In the genomic region with DNA sequence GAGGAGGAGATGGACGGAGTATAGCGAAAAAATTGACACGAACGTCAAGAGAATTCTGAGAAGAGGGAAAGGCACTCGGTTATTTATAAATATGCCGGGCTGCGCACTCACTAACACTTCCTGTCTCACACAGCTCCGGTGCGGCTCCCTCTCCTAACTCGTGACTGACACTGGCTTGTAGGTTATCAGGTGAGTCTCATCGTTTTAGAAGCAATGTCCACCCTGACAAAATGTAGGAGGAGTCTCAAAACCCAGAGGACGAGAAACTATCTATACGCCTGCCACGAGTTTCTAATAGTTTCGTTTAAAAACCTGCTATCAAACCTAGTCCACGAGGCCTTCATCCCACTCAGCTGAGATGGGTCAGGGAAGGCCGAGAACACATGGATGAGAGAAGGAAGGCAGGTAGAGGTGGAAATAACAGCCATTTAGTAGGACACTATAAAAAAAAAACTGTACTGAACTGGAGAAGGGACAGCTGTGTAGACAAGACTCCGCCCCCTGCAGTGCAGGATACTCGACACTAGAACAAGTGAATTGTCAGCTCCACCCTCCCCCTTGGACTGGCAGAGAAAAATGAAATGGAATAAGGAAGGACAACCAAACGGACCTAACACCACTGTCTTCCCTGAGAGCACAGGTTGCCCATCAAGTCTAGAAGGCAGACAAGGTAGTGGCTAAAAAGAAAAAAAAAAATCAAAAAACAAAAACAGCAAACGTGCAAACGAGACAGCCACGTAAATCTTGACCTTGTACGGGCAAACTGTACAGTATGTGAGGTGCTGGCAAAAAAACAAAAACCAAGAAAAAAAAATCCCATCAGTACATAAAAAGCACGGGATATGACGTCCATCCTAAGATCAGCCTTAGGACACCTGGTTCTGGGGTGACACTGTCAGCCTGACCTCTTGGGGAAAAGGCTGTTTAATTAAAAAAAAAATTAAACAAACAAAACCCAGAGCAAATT, we compare ENCODE assay signal across 8 mouse cellular contexts. TPM values are rescaled to one million over a fixed set of nuclear protein-coding genes. Genes with fewer than 3 reads are reported as not detected.
A peak's percentile ranks its signal among the peaks of the same experiment; 100 is the strongest.
DNase-seq lines count a peak whose midpoint lies in the region; ATAC-seq lines count a peak whose summit lies in the region.

No protein-coding gene starts in this region.

- peaks cover 55% of the 10 kb centered on the region for H3K36me3 ChIP-seq in heart, embryonic 11.5 days (ENCODE audit: control insufficient read depth, insufficient read depth, low read length)
- H3K36me3 ChIP-seq in midbrain, embryonic 10.5 days: peaks cover 79% of the 10 kb centered on the region

- 71% methylated on average over 26 of the region's 26 CpGs for WGBS in heart, embryonic 11.5 days (ENCODE audit: insufficient replicate concordance)
- 86% methylated on average over 26 of the region's 26 CpGs for WGBS in midbrain, embryonic 10.5 days

- H3K27me3 ChIP-seq in heart, embryonic 11.5 days (ENCODE audit: control insufficient read depth, insufficient read depth, low read length): no peaks in the 10 kb centered on the region
- H3K27me3 ChIP-seq in midbrain, embryonic 10.5 days (ENCODE audit: low read depth, poor library complexity, severe bottlenecking): peaks cover 6% of the 10 kb centered on the region

- no peak overlapping the region for H3K27ac ChIP-seq in heart, embryonic 11.5 days (ENCODE audit: low read depth, low read length)
- H3K27ac ChIP-seq in midbrain, embryonic 10.5 days (replicated peaks): no peak overlapping the region

- H3K4me1 ChIP-seq in heart, embryonic 11.5 days (ENCODE audit: control insufficient read depth, insufficient read depth, low read length): peaks cover 33% of the 10 kb centered on the region
- peaks cover 38% of the 10 kb centered on the region for H3K4me1 ChIP-seq in midbrain, embryonic 10.5 days

- no peak overlapping the region; the same call in 1 of the 2 replicates for H3K9ac ChIP-seq in heart, embryonic 11.5 days (ENCODE audit: low read depth, low read length)

- no peaks in the 10 kb centered on the region for H3K9me3 ChIP-seq in heart, embryonic 11.5 days (replicated peaks; ENCODE audit: control insufficient read depth, low read length)
- no peaks in the 10 kb centered on the region for H3K9me3 ChIP-seq in midbrain, embryonic 10.5 days (replicated peaks)

- peak; percentile 57 for DNase-seq in gastrocnemius, adult 18-20 months (ENCODE audit: low spot score)
- no peak for DNase-seq in gastrocnemius, postnatal 10 days
- DNase-seq in adipocyte (ENCODE audit: low spot score): peak; percentile 60
- peak; percentile 62 to 75 for DNase-seq in kidney, postnatal 4 days
- DNase-seq in midbrain, embryonic 10.5 days (ENCODE audit: low spot score): no peak
- DNase-seq in layer of hippocampus, adult 18-20 months (ENCODE audit: low spot score in 2 of 2): no peak
- no peak for DNase-seq in left cerebral cortex, adult 9 months (ENCODE audit: low spot score in 2 of 2)

- ATAC-seq in heart, embryonic 11.5 days (replicated peaks; ENCODE audit: insufficient number of reproducible peaks, low FRiP score, low TSS enrichment): no peak

- H3K4me3 ChIP-seq in heart, embryonic 11.5 days (ENCODE audit: low read depth, low read length): peak overlapping the region; percentile 92; the same call in 1 of the 2 replicates
- H3K4me3 ChIP-seq in midbrain, embryonic 10.5 days: peak overlapping the region; percentile 88; the same call in 1 of the 2 replicates

- peak overlapping the region; percentile 89 for H3K4me2 ChIP-seq in heart, embryonic 11.5 days

RNA-seq across cellular contexts. Expression of gene Slc38a2, which starts 3.8 kb away (rescaled TPM):
- total RNA-seq in gastrocnemius, adult 18-20 months (2021): 100 to 1,000 TPM in 1 of 2 experiments, 10 to 100 TPM in 1; 93.4 to 242 TPM
- 10 to 100 TPM; 80.2 to 88.9 TPM for total RNA-seq in gastrocnemius, postnatal 10 days (2021)
- 139 and 157 TPM in 2 replicates for polyA plus RNA-seq in heart, embryonic 11.5 days (2014; fragmentation: Nextera tagmentation; extraction: Ambion mirVana)
- 151 and 164 TPM in 2 replicates for polyA plus RNA-seq in midbrain, embryonic 10.5 days (2016; fragmentation: Nextera tagmentation; extraction: Ambion mirVana)
- total RNA-seq in layer of hippocampus, adult 18-20 months (2021): 10 to 100 TPM; 85.1 to 88.2 TPM

RNA-seq across cellular contexts. Expression of gene Slc38a1, which starts 53.0 kb away (rescaled TPM):
- 1 to 10 TPM in 1 of 2 experiments, under 1 TPM in 1; 0.75 to 1.4 TPM for total RNA-seq in gastrocnemius, adult 18-20 months (2021)
- total RNA-seq in gastrocnemius, postnatal 10 days (2021): 1 to 10 TPM; 6.9 to 9.3 TPM
- 75.5 and 81.9 TPM in 2 replicates for polyA plus RNA-seq in heart, embryonic 11.5 days (2014; fragmentation: Nextera tagmentation; extraction: Ambion mirVana)
- polyA plus RNA-seq in midbrain, embryonic 10.5 days (2016; fragmentation: Nextera tagmentation; extraction: Ambion mirVana): 111 and 117 TPM in 2 replicates
- total RNA-seq in layer of hippocampus, adult 18-20 months (2021): 10 to 100 TPM; 77.6 to 84.1 TPM

Comparison
In these comparisons a context has a peak if more than half of its experiments do, and no peak if none do; other contexts are left out.
1. DNase-seq: peak in gastrocnemius, adult 18-20 months (single experiment), adipocyte (single experiment) and kidney, postnatal 4 days (2 of 2); none in gastrocnemius, postnatal 10 days (single experiment), midbrain, embryonic 10.5 days (single experiment), layer of hippocampus, adult 18-20 months (0 of 2) and left cerebral cortex, adult 9 months (0 of 2).
2. RNA of gene Slc38a1, which starts 53.0 kb away (total RNA-seq): 77.6 to 84.1 TPM in layer of hippocampus, adult 18-20 months; 6.9 to 9.3 TPM in gastrocnemius, postnatal 10 days and 0.75 to 1.4 TPM in gastrocnemius, adult 18-20 months; every median in the first group is over 4 times any median in the second.